Mouse (Mus musculus): ENCODE measurements around the gene Rhbg. TPM values are rescaled to one million over a fixed set of nuclear protein-coding genes. Genes with fewer than 3 reads are reported as not detected.
"Not testable (repeated sequence)": the region's sequence is repeated elsewhere in the genome, so short reads cannot be mapped to it uniquely, and the experiment has no call there.

The Rhbg gene
- polyA plus RNA-seq, 2 experiments = 11.0 to 17.0 TPM

GRCm38 (mm10) chr3:88280035-88280434 is 25.5 kb upstream of the Rhbg start:
- ATAC-seq (ENCODE audit: low FRiP score, low read depth) (no peak), DNase-seq (ENCODE audit: low spot score) (no peak)
- no peak for TF ChIP-seq POLR2A (IDR thresholded peaks at IDR 0.05; ENCODE audit: borderline replicate concordance, extremely low read depth, insufficient read depth, insufficient read length)
- H3K27me3 ChIP-seq (ENCODE audit: control insufficient read depth, insufficient read depth, low read length) = no peaks in the 10 kb centered on the region
- no peak overlapping the region for H3K4me2 ChIP-seq (replicated peaks; ENCODE audit: low read depth, low read length, severe bottlenecking)
- H3K27ac ChIP-seq (replicated peaks; ENCODE audit: low read depth, low read length) = no peak overlapping the region
- no peak overlapping the region for H3K9ac ChIP-seq (ENCODE audit: low read depth, low read length, severe bottlenecking)
- no peak overlapping the region for H3K4me3 ChIP-seq (replicated peaks; ENCODE audit: low read length)
- no peaks in the 10 kb centered on the region for H3K36me3 ChIP-seq (ENCODE audit: control insufficient read depth, insufficient read depth, low read length)
- WGBS = 83% methylated on average over 2 of the region's 2 CpGs
- H3K9me3 ChIP-seq (ENCODE audit: control insufficient read depth, low read length) = no peaks in the 10 kb centered on the region
- no peaks in the 10 kb centered on the region for H3K4me1 ChIP-seq (ENCODE audit: control insufficient read depth, insufficient read depth, low read length)

- Histone ChIP-seq H3K4me2 (replicated peaks; ENCODE audit: low read depth, low read length, severe bottlenecking) (no peak overlapping the region), H3K4me3 (replicated peaks; ENCODE audit: low read length) (no peak overlapping the region), H3K4me1 (ENCODE audit: control insufficient read depth, insufficient read depth, low read length) (no peaks in the 10 kb centered on the region), H3K36me3 (ENCODE audit: control insufficient read depth, insufficient read depth, low read length) (no peaks in the 10 kb centered on the region), H3K9ac (ENCODE audit: low read depth, low read length, severe bottlenecking) (no peak overlapping the region), H3K9me3 (ENCODE audit: control insufficient read depth, low read length) (no peaks in the 10 kb centered on the region), H3K27ac (replicated peaks; ENCODE audit: low read depth, low read length) (no peak overlapping the region), H3K27me3 (ENCODE audit: control insufficient read depth, insufficient read depth, low read length) (no peaks in the 10 kb centered on the region)
- ATAC-seq (ENCODE audit: low FRiP score, low read depth) (no peak), DNase-seq (ENCODE audit: low spot score) (peak; percentile 13)
- WGBS = 49% methylated on average over 7 of the region's 7 CpGs
- no peak for TF ChIP-seq POLR2A (IDR thresholded peaks at IDR 0.05; ENCODE audit: borderline replicate concordance, extremely low read depth, insufficient read depth, insufficient read length)
Observed at GRCm38 (mm10) chr3:88276529-88277143, 22.1 kb upstream of the Rhbg start.

- Histone ChIP-seq H3K9ac (ENCODE audit: low read depth, low read length, severe bottlenecking) (no peak overlapping the region), H3K27ac (replicated peaks; ENCODE audit: low read depth, low read length) (no peak overlapping the region), H3K4me3 (replicated peaks; ENCODE audit: low read length) (no peak overlapping the region), H3K9me3 (ENCODE audit: control insufficient read depth, low read length) (no peaks in the 10 kb centered on the region), H3K4me1 (ENCODE audit: control insufficient read depth, insufficient read depth, low read length) (no peaks in the 10 kb centered on the region), H3K36me3 (ENCODE audit: control insufficient read depth, insufficient read depth, low read length) (no peaks in the 10 kb centered on the region), H3K4me2 (replicated peaks; ENCODE audit: low read depth, low read length, severe bottlenecking) (no peak overlapping the region), H3K27me3 (ENCODE audit: control insufficient read depth, insufficient read depth, low read length) (no peaks in the 10 kb centered on the region)
- TF ChIP-seq POLR2A (IDR thresholded peaks at IDR 0.05; ENCODE audit: borderline replicate concordance, extremely low read depth, insufficient read depth, insufficient read length) = no peak
- 91% methylated on average over 2 of the region's 2 CpGs for WGBS
- no peak for ATAC-seq (ENCODE audit: low FRiP score, low read depth)
- no peak for DNase-seq (ENCODE audit: low spot score)
Observed at GRCm38 (mm10) chr3:88276121-88276520, 21.6 kb upstream of the Rhbg start.

GRCm38 (mm10) chr3:88274002-88274401 is 19.5 kb upstream of the Rhbg start:
- Histone ChIP-seq H3K27ac (replicated peaks; ENCODE audit: low read depth, low read length) (no peak overlapping the region), H3K4me2 (replicated peaks; ENCODE audit: low read depth, low read length, severe bottlenecking) (no peak overlapping the region), H3K9me3 (ENCODE audit: control insufficient read depth, low read length) (no peaks in the 10 kb centered on the region), H3K9ac (ENCODE audit: low read depth, low read length, severe bottlenecking) (no peak overlapping the region), H3K27me3 (ENCODE audit: control insufficient read depth, insufficient read depth, low read length) (no peaks in the 10 kb centered on the region), H3K4me3 (replicated peaks; ENCODE audit: low read length) (no peak overlapping the region), H3K4me1 (ENCODE audit: control insufficient read depth, insufficient read depth, low read length) (no peaks in the 10 kb centered on the region), H3K36me3 (ENCODE audit: control insufficient read depth, insufficient read depth, low read length) (no peaks in the 10 kb centered on the region)
- TF ChIP-seq POLR2A (IDR thresholded peaks at IDR 0.05; ENCODE audit: borderline replicate concordance, extremely low read depth, insufficient read depth, insufficient read length) = no peak
- ATAC-seq (ENCODE audit: low FRiP score, low read depth) (no peak), DNase-seq (ENCODE audit: low spot score) (no peak)
- WGBS = 91% methylated on average over 4 of the region's 4 CpGs

GRCm38 (mm10) chr3:88271859-88272258 is 17.4 kb upstream of the Rhbg start:
- H3K4me1 ChIP-seq (ENCODE audit: control insufficient read depth, insufficient read depth, low read length) = no peaks in the 10 kb centered on the region
- 88% methylated on average over 3 of the region's 3 CpGs for WGBS
- H3K4me3 ChIP-seq (replicated peaks; ENCODE audit: low read length) = no peak overlapping the region
- no peak overlapping the region for H3K27ac ChIP-seq (replicated peaks; ENCODE audit: low read depth, low read length)
- TF ChIP-seq POLR2A (IDR thresholded peaks at IDR 0.05; ENCODE audit: borderline replicate concordance, extremely low read depth, insufficient read depth, insufficient read length) = no peak
- no peaks in the 10 kb centered on the region for H3K9me3 ChIP-seq (ENCODE audit: control insufficient read depth, low read length)
- no peaks in the 10 kb centered on the region for H3K36me3 ChIP-seq (ENCODE audit: control insufficient read depth, insufficient read depth, low read length)
- no peak overlapping the region for H3K4me2 ChIP-seq (replicated peaks; ENCODE audit: low read depth, low read length, severe bottlenecking)
- no peak overlapping the region for H3K9ac ChIP-seq (ENCODE audit: low read depth, low read length, severe bottlenecking)
- no peaks in the 10 kb centered on the region for H3K27me3 ChIP-seq (ENCODE audit: control insufficient read depth, insufficient read depth, low read length)
- DNase-seq (ENCODE audit: low spot score) = no peak
- no peak for ATAC-seq (ENCODE audit: low FRiP score, low read depth)

- H3K27me3 ChIP-seq (ENCODE audit: control insufficient read depth, insufficient read depth, low read length); H3K4me1 ChIP-seq (ENCODE audit: control insufficient read depth, insufficient read depth, low read length); H3K9me3 ChIP-seq (ENCODE audit: control insufficient read depth, low read length); H3K36me3 ChIP-seq (ENCODE audit: control insufficient read depth, insufficient read depth, low read length); H3K4me3 ChIP-seq (replicated peaks; ENCODE audit: low read length); ATAC-seq (ENCODE audit: low FRiP score, low read depth); DNase-seq (ENCODE audit: low spot score); H3K27ac ChIP-seq (replicated peaks; ENCODE audit: low read depth, low read length); H3K9ac ChIP-seq (ENCODE audit: low read depth, low read length, severe bottlenecking); H3K4me2 ChIP-seq (replicated peaks; ENCODE audit: low read depth, low read length, severe bottlenecking): not testable (repeated sequence)
- WGBS = 88% methylated on average over 2 of the region's 2 CpGs
Observed at GRCm38 (mm10) chr3:88271298-88271697, 16.8 kb upstream of the Rhbg start.
